Mouse (Mus musculus): ENCODE measurements at regions not wholly inside any gene's neighbourhood (a gene's known extent, or its start where the extent isn't known, plus 50 kb on each side); places are given as distances from the start of the nearest gene placed in this dataset.

- no peak for DNase-seq (ENCODE audit: low spot score)
Observed at GRCm38 (mm10) chr13:99632706-99633105, 116.4 kb upstream of the Map1b start.

GRCm38 (mm10) chr13:99630800-99631199 lies 114.5 kb upstream of the Map1b start:
- DNase-seq (ENCODE audit: low spot score) = no peak

GRCm38 (mm10) chr13:99630356-99630755 lies 114.0 kb upstream of the Map1b start:
- no peak for DNase-seq (ENCODE audit: low spot score)

- DNase-seq (ENCODE audit: low spot score) = no peak
Observed at GRCm38 (mm10) chr13:99625196-99625595, 108.9 kb upstream of the Map1b start.

GRCm38 (mm10) chr13:99618332-99618731 lies 102.0 kb upstream of the Map1b start:
- no peak for DNase-seq (ENCODE audit: low spot score)

GRCm38 (mm10) chr13:99617457-99617856 lies 101.1 kb upstream of the Map1b start:
- no peak for DNase-seq (ENCODE audit: low spot score)

GRCm38 (mm10) chr13:99611715-99612494 lies 95.6 kb upstream of the Map1b start:
- no peak for DNase-seq (ENCODE audit: low spot score)

- DNase-seq (ENCODE audit: low spot score) = no peak
Observed at GRCm38 (mm10) chr13:99610498-99610897, 94.2 kb upstream of the Map1b start.

- no peak for DNase-seq (ENCODE audit: low spot score)
Observed at GRCm38 (mm10) chr13:99609151-99610146, 93.1 kb upstream of the Map1b start.

- DNase-seq (ENCODE audit: low spot score) = no peak
Observed at GRCm38 (mm10) chr13:99608591-99608990, 92.3 kb upstream of the Map1b start.

- DNase-seq (ENCODE audit: low spot score) = no peak
Observed at GRCm38 (mm10) chr13:99607208-99607607, 90.9 kb upstream of the Map1b start.

- DNase-seq (ENCODE audit: low spot score) = no peak
Observed at GRCm38 (mm10) chr13:99606606-99606990, 90.3 kb upstream of the Map1b start.

GRCm38 (mm10) chr13:99605866-99606605 lies 89.7 kb upstream of the Map1b start:
- DNase-seq (ENCODE audit: low spot score) = no peak

GRCm38 (mm10) chr13:99597891-99598290 lies 81.6 kb upstream of the Map1b start:
- no peak for DNase-seq (ENCODE audit: low spot score)

GRCm38 (mm10) chr13:99593846-99594813 lies 77.8 kb upstream of the Map1b start:
- no peak for DNase-seq (ENCODE audit: low spot score)

GRCm38 (mm10) chr13:99593243-99593635 lies 76.9 kb upstream of the Map1b start:
- DNase-seq (ENCODE audit: low spot score) = no peak

- no peak for DNase-seq (ENCODE audit: low spot score)
Observed at GRCm38 (mm10) chr13:99592596-99593242, 76.4 kb upstream of the Map1b start.

GRCm38 (mm10) chr13:99588646-99589045 lies 72.3 kb upstream of the Map1b start:
- DNase-seq (ENCODE audit: low spot score) = no peak

GRCm38 (mm10) chr13:99583841-99584240 lies 67.5 kb upstream of the Map1b start:
- no peak for DNase-seq (ENCODE audit: low spot score)

- no peak for DNase-seq (ENCODE audit: low spot score)
Observed at GRCm38 (mm10) chr13:99580296-99580695, 64.0 kb upstream of the Map1b start.
